Mouse (Mus musculus): ENCODE measurements around the gene Vcl.

The Vcl gene

GRCm38 (mm10) chr14:20938860-20939259 lies 9.7 kb downstream of the Vcl start:
- DNase-seq (ENCODE audit: low spot score) = no peak

GRCm38 (mm10) chr14:20945296-20945695 lies 16.1 kb downstream of the Vcl start:
- no peak for DNase-seq (ENCODE audit: low spot score)

DNA sequence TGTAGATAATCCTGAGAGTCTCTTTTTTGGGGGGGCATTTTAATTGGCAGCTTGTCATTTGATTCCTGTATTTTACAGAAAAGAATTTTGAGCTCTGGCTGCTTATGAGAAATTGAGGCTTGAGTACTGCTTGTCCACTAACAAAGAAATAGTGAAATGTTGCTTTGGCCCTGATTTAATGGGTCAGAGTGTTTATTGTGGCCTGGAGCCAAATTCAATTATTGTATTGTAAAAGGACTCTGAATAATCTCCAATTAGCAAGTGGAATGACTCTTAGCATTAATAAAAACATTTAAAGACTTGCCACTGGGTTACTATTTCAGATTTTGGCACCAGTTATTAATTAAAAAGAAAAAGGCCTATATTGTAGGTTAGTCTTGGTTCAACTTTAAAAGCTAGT lies 26.8 kb downstream of the Vcl start:
- DNase-seq (ENCODE audit: low spot score) = no peak

- DNase-seq (ENCODE audit: low spot score) = no peak
These were observed 29.8 kb downstream of the Vcl start for GRCm38 (mm10) chr14:20958971-20959370.

DNA sequence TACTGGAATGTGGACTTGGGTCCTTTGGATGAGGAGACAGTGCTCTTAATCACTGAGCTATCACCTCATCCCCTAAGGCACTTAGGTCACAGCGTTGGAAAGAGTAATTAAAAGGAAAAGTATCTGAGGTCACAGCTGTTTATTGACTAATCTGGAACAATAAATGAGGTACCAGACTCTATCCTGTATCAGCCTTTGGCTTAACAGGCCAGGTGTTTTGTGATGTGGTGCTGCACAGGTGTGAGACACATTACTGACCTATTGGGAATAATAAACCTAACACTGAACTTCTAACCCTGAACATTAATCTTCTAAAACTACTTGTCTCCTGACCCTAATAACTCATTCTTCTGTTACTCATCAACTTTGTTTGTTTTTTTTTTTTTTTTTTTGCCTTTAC lies 33.3 kb downstream of the Vcl start:
- no peak for DNase-seq (ENCODE audit: low spot score)

DNA sequence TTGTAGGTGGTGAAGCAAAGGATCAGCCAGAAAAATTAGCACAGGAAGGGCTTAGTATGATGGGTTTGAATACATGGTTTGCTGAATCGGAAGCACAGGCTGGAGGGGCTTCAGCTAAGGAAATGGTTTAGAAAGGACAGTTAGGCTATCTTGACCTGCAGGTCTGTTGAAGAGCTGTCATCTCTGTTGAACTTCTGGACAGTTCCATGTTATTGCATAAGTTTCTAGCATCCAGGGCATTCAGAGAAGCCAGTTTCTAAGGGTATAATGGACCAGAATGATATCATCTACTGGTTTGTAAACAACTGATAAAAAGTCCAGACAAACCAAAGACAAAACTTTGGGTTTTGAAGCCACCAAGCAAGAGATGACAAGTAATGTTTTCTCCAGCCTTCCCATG lies 33.7 kb downstream of the Vcl start:
- DNase-seq (ENCODE audit: low spot score) = no peak

GRCm38 (mm10) chr14:20963863-20964262 lies 34.7 kb downstream of the Vcl start:
- no peak for DNase-seq (ENCODE audit: low spot score)

- DNase-seq (ENCODE audit: low spot score) = no peak
These were observed 35.1 kb downstream of the Vcl start for GRCm38 (mm10) chr14:20964285-20964684.

DNA sequence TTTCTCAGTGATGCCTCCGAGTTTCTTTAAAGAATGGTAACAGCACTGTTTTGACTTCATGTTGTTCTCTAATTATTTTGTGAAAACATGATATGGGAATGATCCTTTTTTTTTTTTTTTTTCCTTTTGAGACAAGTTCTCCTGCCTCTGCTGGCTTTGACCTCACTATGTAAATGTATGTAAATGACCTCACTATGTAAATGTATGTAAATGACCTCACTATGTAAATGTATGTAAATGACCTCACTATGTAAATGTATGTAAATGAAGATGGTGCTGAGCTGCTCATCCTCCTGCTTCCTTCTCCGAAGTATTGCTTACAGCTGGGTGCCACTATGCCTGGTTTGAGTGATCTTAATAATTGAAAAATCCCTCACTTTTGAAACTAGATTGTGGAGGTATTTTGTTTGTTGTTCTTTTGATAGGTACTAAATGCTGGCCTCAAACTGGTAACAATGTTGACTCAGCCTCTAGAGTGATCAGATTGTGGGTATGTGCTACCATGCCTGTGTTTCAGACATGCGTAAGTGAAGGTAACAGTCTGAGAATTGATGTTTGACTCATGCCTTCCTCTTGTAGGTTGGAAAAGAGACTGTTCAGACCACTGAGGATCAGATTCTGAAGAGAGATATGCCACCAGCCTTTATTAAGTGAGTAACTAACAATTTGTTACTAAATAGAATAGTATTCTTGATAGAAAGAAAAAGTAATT lies 37.9 kb downstream of the Vcl start:
- no peak for DNase-seq (ENCODE audit: low spot score)

DNA sequence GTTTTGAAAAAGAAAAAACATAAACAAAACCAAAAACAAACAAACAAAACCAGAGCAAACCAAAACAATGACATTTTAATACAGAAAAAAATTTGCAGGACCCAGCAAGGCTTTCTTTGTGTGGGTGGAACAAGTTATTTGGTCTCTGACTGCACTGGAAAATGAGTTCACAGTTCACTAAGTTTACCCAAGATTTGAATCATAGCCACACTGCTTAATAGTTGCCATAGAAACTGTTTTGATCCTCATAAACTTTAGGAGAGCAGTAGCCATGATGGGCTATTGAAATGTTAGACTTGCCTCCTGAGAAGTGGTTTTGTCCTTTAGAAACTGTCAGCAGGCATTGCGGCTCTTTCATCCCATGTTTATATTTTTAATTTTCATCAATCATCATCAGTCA lies 39.9 kb downstream of the Vcl start:
- no peak for DNase-seq (ENCODE audit: low spot score)

DNA sequence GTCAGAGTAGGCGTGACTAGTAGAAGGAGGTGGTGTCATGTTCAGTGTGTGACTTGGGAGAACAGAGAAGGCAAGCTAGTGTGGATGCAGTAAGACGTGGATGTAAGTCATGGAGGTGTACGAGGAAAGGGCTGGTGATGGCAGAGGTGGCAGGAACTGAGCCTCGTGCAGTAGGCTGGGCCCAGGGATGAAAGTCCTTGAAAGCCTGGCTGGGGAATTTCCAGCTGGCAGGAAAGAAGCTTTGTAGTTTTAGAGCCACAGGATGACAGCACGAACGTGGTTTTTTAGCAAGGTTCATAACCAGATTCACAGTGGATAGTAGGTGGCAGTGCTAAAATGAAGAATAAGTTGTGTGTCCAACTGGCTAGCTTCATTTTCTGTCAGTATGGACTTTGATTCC lies 41.2 kb downstream of the Vcl start:
- DNase-seq (ENCODE audit: low spot score) = no peak

GRCm38 (mm10) chr14:20970927-20971326 lies 41.7 kb downstream of the Vcl start:
- DNase-seq (ENCODE audit: low spot score) = no peak

DNA sequence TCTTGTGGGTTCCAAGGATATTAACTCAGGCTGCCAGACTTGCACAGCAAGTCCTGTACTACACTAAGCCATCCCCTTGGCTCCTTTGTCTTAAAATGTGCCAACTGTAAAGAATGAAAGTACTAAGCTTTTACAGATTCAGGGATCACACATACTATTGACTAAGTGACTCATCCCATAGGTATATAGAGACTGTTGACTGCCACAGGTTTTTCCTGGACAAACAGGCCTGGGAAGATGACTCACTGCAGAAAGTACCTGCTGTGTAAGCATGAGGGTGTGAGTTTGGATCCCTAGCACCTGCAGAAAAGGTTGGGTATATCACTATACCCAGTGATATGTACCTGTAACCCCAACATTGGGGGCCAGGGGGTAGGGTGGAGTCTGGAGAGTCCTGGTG lies 44.6 kb downstream of the Vcl start:
- peak; percentile 27 for DNase-seq (ENCODE audit: low spot score)

GRCm38 (mm10) chr14:20976741-20977140 lies 47.5 kb downstream of the Vcl start:
- no peak for DNase-seq (ENCODE audit: low spot score)

GRCm38 (mm10) chr14:20977726-20978125 lies 48.5 kb downstream of the Vcl start:
- DNase-seq (ENCODE audit: low spot score) = no peak

GRCm38 (mm10) chr14:20983832-20984231 lies 54.6 kb downstream of the Vcl start:
- no peak for DNase-seq (ENCODE audit: low spot score)

GRCm38 (mm10) chr14:20985482-20985881 lies 56.3 kb downstream of the Vcl start:
- DNase-seq (ENCODE audit: low spot score) = no peak

DNA sequence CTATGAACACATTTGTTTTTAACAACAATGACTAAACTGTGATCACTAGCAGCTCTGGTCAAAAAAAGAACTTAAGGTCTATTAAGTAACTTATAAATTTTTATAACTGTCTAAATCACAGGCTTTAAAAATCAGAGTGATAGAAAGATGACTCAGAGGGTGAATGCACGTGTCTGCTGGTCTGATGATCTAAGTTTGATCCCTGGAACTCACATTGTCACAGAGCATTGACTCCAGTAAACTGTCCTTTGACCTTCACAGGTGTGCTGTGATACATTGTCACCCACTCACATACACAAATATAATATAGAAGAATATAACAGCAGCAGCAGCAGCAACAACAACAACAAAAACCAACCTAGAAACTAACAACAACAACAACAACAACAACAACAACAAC lies 62.3 kb downstream of the Vcl start:
- DNase-seq (ENCODE audit: low spot score) = no peak

DNA sequence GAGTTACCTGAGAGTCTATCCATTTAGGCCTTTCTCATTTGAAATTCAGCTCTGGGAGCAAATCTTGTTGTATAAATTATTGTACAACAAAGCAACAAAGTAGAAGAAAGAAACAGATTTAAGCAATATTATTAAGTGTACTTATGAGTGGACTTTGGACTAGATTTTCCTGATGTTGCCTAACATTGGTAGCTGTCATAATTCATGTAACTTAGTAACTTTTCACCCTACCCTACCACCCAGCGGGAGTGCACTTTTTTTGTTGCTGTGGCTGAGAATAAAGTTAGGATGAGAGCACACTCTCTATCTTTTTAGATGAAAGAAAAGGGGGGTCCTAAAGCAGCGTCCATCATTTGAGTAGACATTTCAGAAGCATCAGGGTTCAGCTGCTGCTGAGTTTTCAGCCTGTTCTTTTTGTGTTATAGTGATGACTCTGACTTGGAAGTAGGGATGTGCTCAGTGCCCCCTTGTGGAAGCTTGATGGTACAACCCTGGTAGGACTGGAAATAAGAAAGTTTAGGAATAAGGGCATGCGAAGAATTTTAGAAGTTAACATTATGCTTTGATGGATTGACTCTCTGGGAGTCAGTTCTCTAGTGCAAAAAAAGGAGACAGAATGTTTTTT lies 64.0 kb downstream of the Vcl start:
- peak; percentile 43 for DNase-seq (ENCODE audit: low spot score)

- no peak for DNase-seq (ENCODE audit: low spot score)
These were observed 65.3 kb downstream of the Vcl start for GRCm38 (mm10) chr14:20994475-20994874.

DNA sequence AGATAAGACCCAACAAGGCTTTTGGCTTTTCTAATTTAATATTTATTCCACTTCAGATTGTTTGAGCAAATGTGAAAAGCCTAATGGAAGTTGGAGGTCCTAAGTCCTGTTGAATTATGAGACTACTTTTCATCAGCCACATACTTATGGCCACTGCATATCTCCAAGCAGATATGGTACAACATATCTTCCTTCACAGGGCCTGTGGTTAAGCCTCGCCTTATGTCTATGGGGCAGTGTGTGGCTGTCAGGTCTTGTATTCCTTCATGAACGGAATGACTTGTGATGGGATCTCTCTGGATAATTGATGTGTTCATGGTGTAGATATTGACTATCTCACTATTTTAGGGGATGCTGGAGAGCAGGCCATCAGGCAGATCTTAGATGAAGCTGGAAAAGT lies 66.3 kb downstream of the Vcl start:
- no peak for DNase-seq (ENCODE audit: low spot score)

- no peak for DNase-seq (ENCODE audit: low spot score)
These were observed 67.2 kb downstream of the Vcl start for GRCm38 (mm10) chr14:20996361-20996760.

DNA sequence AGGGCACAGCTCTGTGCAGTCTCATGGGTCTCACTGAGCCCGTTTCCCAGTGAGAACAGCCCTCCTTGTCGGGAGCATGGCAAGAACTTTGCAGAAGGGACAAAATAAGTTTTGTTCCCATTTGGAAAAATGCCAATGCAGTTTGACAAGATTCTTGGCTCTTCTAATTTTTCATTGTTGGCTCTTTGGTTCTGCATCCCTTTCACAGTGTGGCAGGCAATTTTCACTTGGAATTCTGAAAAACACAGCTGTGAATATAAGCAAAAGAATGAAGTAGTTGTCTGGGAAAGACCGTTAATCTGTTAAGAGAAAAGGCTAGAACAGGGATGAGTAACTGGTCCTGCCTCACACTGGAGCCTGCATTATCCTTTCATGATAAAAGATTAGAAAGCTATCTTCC lies 68.3 kb downstream of the Vcl start:
- no peak for DNase-seq (ENCODE audit: low spot score)

DNA sequence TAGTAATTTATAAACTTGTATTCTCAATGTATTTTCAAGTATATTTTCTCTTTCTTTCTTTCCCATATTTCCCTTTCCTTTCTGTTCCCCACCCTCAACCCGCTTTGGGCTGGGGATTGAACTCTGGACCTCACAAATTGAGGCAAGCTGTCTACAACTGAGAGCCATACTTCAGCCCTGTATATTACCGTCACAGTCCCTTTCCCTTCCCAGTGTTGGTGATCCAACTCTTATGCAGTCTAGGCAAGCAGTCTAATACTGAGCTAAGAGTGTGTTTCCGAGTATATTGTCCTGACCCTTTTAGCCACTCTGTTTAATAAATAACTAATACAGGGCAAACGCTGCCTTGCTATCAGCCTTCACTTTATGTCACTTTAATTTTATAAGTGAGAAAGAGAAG lies 70.4 kb downstream of the Vcl start:
- no peak for DNase-seq (ENCODE audit: low spot score)

Data from yolk sac, embryonic 10.5 days (tissue).